Mouse (Mus musculus) small intestine, adult 2 months (tissue): ENCODE data around the gene Olfr12. TPM values are rescaled to one million over a fixed set of nuclear protein-coding genes. Genes with fewer than 3 reads are reported as not detected.

Experiments used
- H3K27ac ChIP-seq: fragments of 200-500 bp; 2 replicates; pipeline ENCODE4 v1.5.1; 2012; ENCODE audit warnings: low read depth, low read length, control low read depth, inconsistent platforms; ENCODE audit not compliant: insufficient read depth
- H3K27me3 ChIP-seq: fragments of 200-500 bp; 2 replicates; pipeline ENCODE4 v1.6.1; 2012; ENCODE audit warnings: mild to moderate bottlenecking, moderate library complexity, low read length, inconsistent platforms; ENCODE audit not compliant: control insufficient read depth, insufficient read depth
- H3K36me3 ChIP-seq: fragments of 200-500 bp; 2 replicates; pipeline ENCODE4 v1.6.1; 2012; ENCODE audit warnings: mild to moderate bottlenecking, low read length, control low read depth, inconsistent platforms; ENCODE audit not compliant: control insufficient read depth, insufficient read depth
- H3K4me1 ChIP-seq: fragments of 200-500 bp; 2 replicates; pipeline ENCODE4 v1.6.1; 2012; ENCODE audit warnings: low read length, inconsistent platforms, mixed read lengths; ENCODE audit not compliant: control insufficient read depth, insufficient read depth, insufficient read length
- H3K4me3 ChIP-seq: fragments of 200-500 bp; 2 replicates; pipeline ENCODE4 v1.5.1; 2012; ENCODE audit warnings: low read depth, mild to moderate bottlenecking, control low read depth, inconsistent platforms, low read length, moderate library complexity
- CTCF ChIP-seq: fragments of 200-500 bp; IDR thresholded peaks from 2 replicates; pipeline ENCODE4 v1.5.1; 2012; ENCODE audit warnings: low read depth, mild to moderate bottlenecking, control low read depth, inconsistent platforms, low read length, moderate library complexity, mixed read lengths; ENCODE audit not compliant: insufficient replicate concordance, insufficient read length; ENCODE audit errors: extremely low read depth
- POLR2A ChIP-seq: fragments of 200-500 bp; IDR thresholded peaks from 2 replicates; pipeline ENCODE4 v1.6.1; 2012; ENCODE audit warnings: low read depth, mild to moderate bottlenecking, control low read depth, inconsistent platforms, low read length, moderate library complexity
- WGBS: fragments of 180-500 bp; shearing (Covaris S2); methylation state at CpG from one replicate; pipeline ENCODE4 v1.1.7; 2018; 5-methylcytosine and 5-hydroxymethylcytosine counted together
- polyA plus RNA-seq: library from polyadenylated mRNA; depleted of rRNA; stranded (reverse); fragments of >200 nt; gene quantifications from 2 replicates; pipeline ENCODE4 v1.2.3, GENCODE M21; 2012; rRNA removed

The Olfr12 gene
- polyA plus RNA-seq, 1 experiment = not detected

- WGBS = 73% methylated on average over 11 of the region's 11 CpGs
- no peak overlapping the region for H3K4me3 ChIP-seq
- H3K27ac ChIP-seq = no peak overlapping the region
- no peaks in the 10 kb centered on the region for H3K4me1 ChIP-seq
- H3K36me3 ChIP-seq = no peaks in the 10 kb centered on the region
- TF ChIP-seq POLR2A = no peak
- no peaks in the 10 kb centered on the region for H3K27me3 ChIP-seq
Observed at GRCm38 (mm10) chr1:92657025-92657820, 39.6 kb downstream of the Olfr12 start.

- no peaks in the 10 kb centered on the region for H3K4me1 ChIP-seq
- no peaks in the 10 kb centered on the region for H3K36me3 ChIP-seq
- no peak overlapping the region for H3K27ac ChIP-seq
- TF ChIP-seq POLR2A = no peak
- no peak for TF ChIP-seq CTCF
- H3K4me3 ChIP-seq = no peak overlapping the region
- H3K27me3 ChIP-seq = no peaks in the 10 kb centered on the region
- WGBS = 47% methylated on average over 5 of the region's 5 CpGs
Observed at GRCm38 (mm10) chr1:92659392-92659791, 41.8 kb downstream of the Olfr12 start.

DNA sequence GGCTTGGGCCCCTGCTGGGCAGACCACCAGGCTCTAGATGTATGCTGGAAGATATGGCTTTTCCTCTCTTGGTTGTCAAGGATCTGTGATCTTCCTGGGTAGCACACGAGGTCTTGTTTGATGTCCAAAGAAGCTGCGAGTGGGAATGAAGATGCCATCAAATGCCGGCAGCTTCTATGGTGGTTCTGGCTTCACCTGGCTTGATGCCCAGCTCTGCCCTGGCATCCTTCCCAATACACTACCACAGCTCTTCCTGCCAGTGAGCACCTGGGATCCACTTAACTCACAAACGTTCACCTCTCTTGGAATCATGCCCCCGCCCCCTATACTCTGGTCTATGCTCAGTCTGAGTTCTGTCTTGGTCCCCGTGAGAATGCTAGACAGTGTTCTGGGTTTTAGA is 49.5 kb downstream of the Olfr12 start:
- 31% methylated on average over 6 of the region's 6 CpGs for WGBS
- Histone ChIP-seq H3K4me1 (no peaks in the 10 kb centered on the region), H3K27me3 (no peaks in the 10 kb centered on the region), H3K27ac (no peak overlapping the region), H3K4me3 (no peak overlapping the region), H3K36me3 (no peaks in the 10 kb centered on the region)
- TF ChIP-seq POLR2A (no peak), CTCF (no peak)

DNA sequence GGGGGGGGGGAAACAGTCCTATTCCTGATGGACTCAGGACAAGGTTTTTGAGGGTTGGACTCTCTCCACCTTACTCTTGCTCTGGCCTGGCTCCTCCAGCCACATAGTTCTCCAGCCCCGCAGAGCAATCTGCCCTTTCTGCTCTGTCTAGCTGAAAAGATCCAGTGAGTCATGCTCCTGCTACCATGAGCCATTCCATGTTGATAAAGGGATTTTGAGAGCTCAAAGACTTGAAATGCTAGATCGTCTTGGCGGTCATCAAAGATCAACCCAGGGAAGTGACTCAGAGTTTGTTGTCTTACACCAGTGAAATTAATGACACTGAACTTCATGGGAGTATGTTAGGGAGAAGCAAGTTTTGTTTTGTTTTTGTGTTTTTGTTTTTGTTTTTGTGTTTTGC is 51.8 kb downstream of the Olfr12 start:
- Histone ChIP-seq H3K4me1 (no peaks in the 10 kb centered on the region), H3K4me3 (no peak overlapping the region), H3K36me3 (no peaks in the 10 kb centered on the region), H3K27me3 (no peaks in the 10 kb centered on the region), H3K27ac (no peak overlapping the region)
- 75% methylated on average over 3 of the region's 3 CpGs for WGBS
- TF ChIP-seq POLR2A (no peak), CTCF (no peak)

GRCm38 (mm10) chr1:92671326-92671725 is 53.7 kb downstream of the Olfr12 start:
- H3K4me3 ChIP-seq = no peak overlapping the region
- WGBS = 80% methylated on average over 4 of the region's 4 CpGs

More at GRCm38 (mm10) chr1:92671326-92671725, 53.7 kb downstream of the Olfr12 start:
- H3K27me3 ChIP-seq = no peaks in the 10 kb centered on the region
- H3K36me3 ChIP-seq = no peaks in the 10 kb centered on the region
- no peak for TF ChIP-seq CTCF
- no peak for TF ChIP-seq POLR2A
- no peaks in the 10 kb centered on the region for H3K4me1 ChIP-seq
- H3K27ac ChIP-seq = no peak overlapping the region

Other genes with a start within 250 kb of the Olfr12 start
- 67.2 and 104 TPM in 2 replicates for gene Ndufa10, start 143.9 kb upstream of the Olfr12 start, polyA plus RNA-seq
- not detected in 2 replicates for gene Olfr1416, start 132.7 kb upstream of the Olfr12 start, polyA plus RNA-seq
- not detected in 2 replicates for gene Olfr1415, start 121.7 kb upstream of the Olfr12 start, polyA plus RNA-seq
- gene Olfr1414, start 99.1 kb upstream of the Olfr12 start, polyA plus RNA-seq = not detected in 2 replicates
- gene Olfr1413, start 46.5 kb upstream of the Olfr12 start, polyA plus RNA-seq = not detected in 2 replicates
- not detected in 2 replicates for gene Olfr1412, start 32.0 kb upstream of the Olfr12 start, polyA plus RNA-seq
- not detected in 2 replicates for gene Olfr1411, start 23.4 kb upstream of the Olfr12 start, polyA plus RNA-seq
- not detected in 2 replicates for gene Olfr1410, start 12.0 kb upstream of the Olfr12 start, polyA plus RNA-seq
- 34.5 and 44.1 TPM in 2 replicates for gene Cops9, start 24.2 kb downstream of the Olfr12 start, polyA plus RNA-seq
- 0.20 TPM in 1 of 2 replicates, not detected in the other for gene Otos, start 31.1 kb downstream of the Olfr12 start, polyA plus RNA-seq
- 6.8 and 8.4 TPM in 2 replicates for gene Gpc1, start 213.9 kb downstream of the Olfr12 start, polyA plus RNA-seq